Mouse (Mus musculus): ENCODE data around the gene Cmss1. TPM values are rescaled to one million over a fixed set of nuclear protein-coding genes. Genes with fewer than 3 reads are reported as not detected.

Gene Cmss1
- polyA plus RNA-seq, 1 experiment from 2014 or later, result 70.5 TPM

Other genes starting within 250 kb of the Cmss1 start
- gene Col8a1, start 147.9 kb upstream of the Cmss1 start, polyA plus RNA-seq (2014; fragmentation: Nextera tagmentation; extraction: Ambion mirVana), result 0.41 and 0.74 TPM in 2 replicates